Mouse (Mus musculus) adrenal gland (tissue): ENCODE measurements around the gene Emid1.

Experiments
- intact Hi-C: fragments of 180-260 bp; cut with DNase I; formaldehyde crosslinking; loops from one replicate; pipeline ENCODE4 v1.15.1; 2025

Emid1 gene

GRCm38 (mm10) chr11:5064282-5065055, 87.6 kb downstream of the Emid1 start:
- intact Hi-C loops = loop anchor here (2.0 kb wide), 1 partner anchor 50 kb away; no protein-coding TSS in a partner anchor

GRCm38 (mm10) chr11:5063561-5064281, 88.3 kb downstream of the Emid1 start:
- intact Hi-C loops = loop anchor here (2.0 kb wide), 1 partner anchor 49 kb away; no protein-coding TSS in a partner anchor

GRCm38 (mm10) chr11:5062860-5063505, 89.1 kb downstream of the Emid1 start:
- intact Hi-C loops = no loop called here

GRCm38 (mm10) chr11:5062326-5062725, 89.7 kb downstream of the Emid1 start:
- intact Hi-C loops = no loop called here

GRCm38 (mm10) chr11:5061413-5062139, 90.5 kb downstream of the Emid1 start:
- intact Hi-C loops = no loop called here

- intact Hi-C loops = no loop called here
Observed at GRCm38 (mm10) chr11:5060756-5061412, 91.2 kb downstream of the Emid1 start.

- intact Hi-C loops = no loop called here
Observed at GRCm38 (mm10) chr11:5059704-5060156, 92.3 kb downstream of the Emid1 start.

GRCm38 (mm10) chr11:5059230-5059629, 92.8 kb downstream of the Emid1 start:
- intact Hi-C loops = no loop called here

GRCm38 (mm10) chr11:5058783-5059182, 93.3 kb downstream of the Emid1 start:
- intact Hi-C loops = no loop called here

- intact Hi-C loops = no loop called here
Observed at GRCm38 (mm10) chr11:5057856-5058641, 94.0 kb downstream of the Emid1 start, which contains the start of gene Rasl10a. Gene Rasl10a, plus strand, starts transcription at chr11:5058128.

- intact Hi-C loops = no loop called here
Observed at GRCm38 (mm10) chr11:5057541-5057855, 94.6 kb downstream of the Emid1 start.

GRCm38 (mm10) chr11:5057064-5057463, 95.0 kb downstream of the Emid1 start:
- intact Hi-C loops = no loop called here
